Mouse (Mus musculus): ENCODE results near the gene Rpl13a. TPM values are rescaled to one million over a fixed set of nuclear protein-coding genes. Genes with fewer than 3 reads are reported as not detected.

Rpl13a gene
- total RNA-seq, 2 experiments from 2014 or later: 946 to 985 TPM

GRCm38 (mm10) chr7:45092828-45093515 lies 35.6 kb downstream of the Rpl13a start:
- DNase-seq (ENCODE audit: low spot score in 2 of 2): no peak

GRCm38 (mm10) chr7:45092048-45092447 lies 36.5 kb downstream of the Rpl13a start, which contains the start of gene Rcn3:
TSS of gene Rcn3 (minus strand) at chr7:45092221.
- DNase-seq (ENCODE audit: low spot score in 2 of 2): peak; percentile 63 to 75

- no peak for DNase-seq (ENCODE audit: low spot score in 2 of 2)
Measured at GRCm38 (mm10) chr7:45091001-45091990, 37.3 kb downstream of the Rpl13a start.

- no peak for DNase-seq (ENCODE audit: low spot score in 2 of 2)
Measured at GRCm38 (mm10) chr7:45090251-45090977, 38.1 kb downstream of the Rpl13a start.

- DNase-seq (ENCODE audit: low spot score in 2 of 2): no peak
Measured at GRCm38 (mm10) chr7:45088597-45088996, 40.0 kb downstream of the Rpl13a start.

- DNase-seq (ENCODE audit: low spot score in 2 of 2): no peak
Measured at GRCm38 (mm10) chr7:45086084-45086483, 42.5 kb downstream of the Rpl13a start.

GRCm38 (mm10) chr7:45083300-45083890 lies 45.2 kb downstream of the Rpl13a start:
- DNase-seq (ENCODE audit: low spot score in 2 of 2): no peak

- no peak for DNase-seq (ENCODE audit: low spot score in 2 of 2)
Measured at GRCm38 (mm10) chr7:45082401-45083299, 45.9 kb downstream of the Rpl13a start.

GRCm38 (mm10) chr7:45081016-45081415 lies 47.5 kb downstream of the Rpl13a start:
- DNase-seq (ENCODE audit: low spot score in 2 of 2): no peak

GRCm38 (mm10) chr7:45079856-45080255 lies 48.7 kb downstream of the Rpl13a start:
- peak; percentile 97 to 98 for DNase-seq (ENCODE audit: low spot score in 2 of 2)

- DNase-seq (ENCODE audit: low spot score in 2 of 2): peak; percentile 70 to 76
Measured at GRCm38 (mm10) chr7:45078513-45078912, 50.0 kb downstream of the Rpl13a start.

GRCm38 (mm10) chr7:45077829-45078228 lies 50.7 kb downstream of the Rpl13a start:
- no peak for DNase-seq (ENCODE audit: low spot score in 2 of 2)

GRCm38 (mm10) chr7:45077322-45077721 lies 51.2 kb downstream of the Rpl13a start:
- no peak for DNase-seq (ENCODE audit: low spot score in 2 of 2)

- no peak for DNase-seq (ENCODE audit: low spot score in 2 of 2)
Measured at GRCm38 (mm10) chr7:45076501-45076900, 52.1 kb downstream of the Rpl13a start.

Small RNA genes within 50 kb of the gene (microRNA-seq; reads per million reads assigned to microRNA genes)
- gene Mir150 (400 to 784 reads per million in 2 experiments), gene Mir5121 (15.2 to 16.3 reads per million in 2 experiments), gene Mir7055 (1.1 to 2.5 reads per million in 2 experiments)

Other genes with a start within 250 kb of the Rpl13a start
- gene Med25, start 236.0 kb downstream of the Rpl13a start, total RNA-seq (2021): 100 to 1,000 TPM; 107 to 114 TPM
- gene Fuz, start 232.7 kb downstream of the Rpl13a start, total RNA-seq (2021): 10 to 100 TPM; 17.9 to 19.4 TPM
- 100 to 1,000 TPM; 261 to 290 TPM for gene Ap2a1, start 199.3 kb downstream of the Rpl13a start, total RNA-seq (2021)
- gene Tsks, start 185.6 kb downstream of the Rpl13a start, total RNA-seq (2021): under 1 TPM; 0.25 to 0.64 TPM
- gene Cpt1c, start 153.9 kb downstream of the Rpl13a start, total RNA-seq (2021): 100 to 1,000 TPM in 1 of 2 experiments, 10 to 100 TPM in 1; 99.2 to 101 TPM
- gene Prmt1, start 142.2 kb downstream of the Rpl13a start, total RNA-seq (2021): 100 to 1,000 TPM; 232 to 248 TPM
- gene Irf3, start 131.1 kb downstream of the Rpl13a start, total RNA-seq (2021): 10 to 100 TPM; 38.1 to 42.5 TPM
- gene Bcl2l12, start 130.0 kb downstream of the Rpl13a start, total RNA-seq (2021): 1 to 10 TPM; 5.4 to 5.5 TPM
- 100 to 1,000 TPM; 141 to 145 TPM for gene Scaf1, start 112.4 kb downstream of the Rpl13a start, total RNA-seq (2021)
- gene Rras, start 110.8 kb downstream of the Rpl13a start, total RNA-seq (2021): 10 to 100 TPM; 12.2 to 12.3 TPM
- 10 to 100 TPM; 69.1 to 70.3 TPM for gene Prr12, start 75.9 kb downstream of the Rpl13a start, total RNA-seq (2021)
- gene Nosip, start 66.3 kb downstream of the Rpl13a start, total RNA-seq (2021): 10 to 100 TPM; 47.2 to 51.6 TPM
- gene Prrg2, start 66.1 kb downstream of the Rpl13a start, total RNA-seq (2021): 10 to 100 TPM in 1 of 2 experiments, 1 to 10 TPM in 1; 6.9 to 10.1 TPM
- 10 to 100 TPM; 11.4 to 11.9 TPM for gene Rcn3, start 36.5 kb downstream of the Rpl13a start, total RNA-seq (2021)
- gene Fcgrt, start 24.9 kb downstream of the Rpl13a start, total RNA-seq (2021): 10 to 100 TPM; 17.9 to 23.1 TPM
- 100 to 1,000 TPM; 456 to 554 TPM for gene Rps11, start 4.3 kb downstream of the Rpl13a start, total RNA-seq (2021)
- gene Gm45713, start 7.5 kb upstream of the Rpl13a start, total RNA-seq (2021): not detected
- 1 to 10 TPM; 4.3 to 6.0 TPM for gene Flt3l, start 7.7 kb upstream of the Rpl13a start, total RNA-seq (2021)
- gene Pih1d1, start 25.5 kb upstream of the Rpl13a start, total RNA-seq (2021): 10 to 100 TPM; 60.7 to 63.1 TPM
- gene Aldh16a1, start 25.8 kb upstream of the Rpl13a start, total RNA-seq (2021): 10 to 100 TPM; 12.2 to 17.3 TPM
- gene Slc17a7, start 35.2 kb upstream of the Rpl13a start, total RNA-seq (2021): 1,000 to 10,000 TPM; 1,094 to 1,136 TPM
- gene Gfy, start 50.8 kb upstream of the Rpl13a start, total RNA-seq (2021): under 1 TPM; 0.18 to 0.43 TPM
- gene Pth2, start 52.2 kb upstream of the Rpl13a start, total RNA-seq (2021): not detected
- 1 to 10 TPM; 2.2 to 2.9 TPM for gene Ccdc155, start 76.1 kb upstream of the Rpl13a start, total RNA-seq (2021)
- gene Dkkl1, start 83.4 kb upstream of the Rpl13a start, total RNA-seq (2021): 10 to 100 TPM in 1 of 2 experiments, 1 to 10 TPM in 1; 8.3 to 10.7 TPM
- 10 to 100 TPM; 12.5 to 13.7 TPM for gene Tead2, start 87.0 kb upstream of the Rpl13a start, total RNA-seq (2021)
- gene Cd37, start 110.4 kb upstream of the Rpl13a start, total RNA-seq (2021): 1 to 10 TPM; 4.6 to 5.0 TPM
- gene Slc6a16, start 112.3 kb upstream of the Rpl13a start, total RNA-seq (2021): 1 to 10 TPM; 1.0 to 1.2 TPM
- gene Slc6a21, start 148.8 kb upstream of the Rpl13a start, total RNA-seq (2021): not detected
- gene Trpm4, start 205.0 kb upstream of the Rpl13a start, total RNA-seq (2021): 10 to 100 TPM; 19.6 to 20.9 TPM
- under 1 TPM; 0.85 to 0.96 TPM for gene Hrc, start 206.5 kb upstream of the Rpl13a start, total RNA-seq (2021)
- 100 to 1,000 TPM; 124 to 128 TPM for gene Ppfia3, start 238.3 kb upstream of the Rpl13a start, total RNA-seq (2021)
- gene Lin7b, start 241.8 kb upstream of the Rpl13a start, total RNA-seq (2021): 100 to 1,000 TPM; 137 to 163 TPM